Comparison of ENCODE assay signal across 8 mouse cellular contexts in genomic region chr3:87150056-87150688, GRCm38 (mm10). TPM values are rescaled to one million over a fixed set of nuclear protein-coding genes. Genes with fewer than 3 reads are reported as not detected.
DNase-seq lines count a peak whose midpoint lies in the region; ATAC-seq lines count a peak whose summit lies in the region.

No protein-coding gene starts in this region.

- H3K9ac ChIP-seq in kidney, embryonic 15.5 days = peak overlapping the region; percentile 19
- H3K9ac ChIP-seq in embryonic facial prominence, embryonic 11.5 days (replicated peaks; ENCODE audit: low read length) = peak overlapping the region; percentile 65
- H3K9ac ChIP-seq in intestine, embryonic 16.5 days (ENCODE audit: low read depth, low read length) = peak overlapping the region; percentile 63
- peak overlapping the region; percentile 42 for H3K9ac ChIP-seq in neural tube, embryonic 13.5 days

- DNase-seq in kidney, postnatal 10 days = no peak
- DNase-seq in embryonic facial prominence, embryonic 11.5 days (ENCODE audit: low spot score) = peak; percentile 54
- no peak for DNase-seq in spleen, adult 18-20 months
- no peak for DNase-seq in urinary bladder, postnatal 36 days (ENCODE audit: low spot score in 2 of 2)
- no peak for DNase-seq in right cerebral cortex, postnatal 14 days

- H3K4me2 ChIP-seq in kidney, embryonic 15.5 days = peak overlapping the region; percentile 31
- H3K4me2 ChIP-seq in embryonic facial prominence, embryonic 11.5 days (ENCODE audit: low read depth, low read length) = peak overlapping the region; percentile 27; the same call in 1 of the 2 replicates
- H3K4me2 ChIP-seq in intestine, embryonic 16.5 days (ENCODE audit: low read depth, low read length) = peak overlapping the region; percentile 19; the same call in 1 of the 2 replicates
- peak overlapping the region; percentile 39 for H3K4me2 ChIP-seq in neural tube, embryonic 13.5 days

- H3K27me3 ChIP-seq in kidney, embryonic 15.5 days = no peaks in the 10 kb centered on the region
- no peaks in the 10 kb centered on the region for H3K27me3 ChIP-seq in embryonic facial prominence, embryonic 11.5 days (ENCODE audit: control insufficient read depth, insufficient read depth, low read length)
- no peaks in the 10 kb centered on the region for H3K27me3 ChIP-seq in intestine, embryonic 16.5 days (replicated peaks; ENCODE audit: control insufficient read depth, insufficient read depth, low read length)
- no peaks in the 10 kb centered on the region for H3K27me3 ChIP-seq in neural tube, embryonic 13.5 days

- peak overlapping the region; percentile 98 for H3K27ac ChIP-seq in kidney, embryonic 15.5 days
- H3K27ac ChIP-seq in embryonic facial prominence, embryonic 11.5 days (replicated peaks; ENCODE audit: low read depth, low read length) = peak overlapping the region; percentile 98
- peak overlapping the region; percentile 99 for H3K27ac ChIP-seq in intestine, embryonic 16.5 days (ENCODE audit: low read length)
- peak overlapping the region; percentile 93 for H3K27ac ChIP-seq in neural tube, embryonic 13.5 days (replicated peaks)

- peaks cover 66% of the 10 kb centered on the region for H3K4me1 ChIP-seq in kidney, embryonic 15.5 days
- H3K4me1 ChIP-seq in embryonic facial prominence, embryonic 11.5 days (ENCODE audit: control insufficient read depth, insufficient read depth, low read length) = peaks cover 28% of the 10 kb centered on the region
- peaks cover 41% of the 10 kb centered on the region for H3K4me1 ChIP-seq in intestine, embryonic 16.5 days (ENCODE audit: control insufficient read depth, insufficient read depth, low read length)
- H3K4me1 ChIP-seq in neural tube, embryonic 13.5 days (replicated peaks) = peaks cover 67% of the 10 kb centered on the region

- WGBS in kidney, embryonic 15.5 days = 19% methylated on average over 8 of the region's 8 CpGs
- 4% methylated on average over 8 of the region's 8 CpGs for WGBS in embryonic facial prominence, embryonic 11.5 days
- WGBS in intestine, embryonic 16.5 days = 28% methylated on average over 8 of the region's 8 CpGs
- 6% methylated on average over 8 of the region's 8 CpGs for WGBS in neural tube, embryonic 13.5 days

- no peak overlapping the region for H3K4me3 ChIP-seq in kidney, embryonic 15.5 days (replicated peaks)
- no peak overlapping the region for H3K4me3 ChIP-seq in embryonic facial prominence, embryonic 11.5 days (ENCODE audit: low read depth, low read length)
- H3K4me3 ChIP-seq in intestine, embryonic 16.5 days (ENCODE audit: low read length) = no peak overlapping the region
- H3K4me3 ChIP-seq in neural tube, embryonic 13.5 days = no peak overlapping the region

- H3K36me3 ChIP-seq in kidney, embryonic 15.5 days = peaks cover 3% of the 10 kb centered on the region; the same call in 1 of the 2 replicates
- H3K36me3 ChIP-seq in embryonic facial prominence, embryonic 11.5 days (replicated peaks; ENCODE audit: control insufficient read depth, insufficient read depth, low read depth, low read length) = no peaks in the 10 kb centered on the region
- H3K36me3 ChIP-seq in intestine, embryonic 16.5 days (ENCODE audit: control insufficient read depth, insufficient read depth, low read length) = no peaks in the 10 kb centered on the region
- H3K36me3 ChIP-seq in neural tube, embryonic 13.5 days = no peaks in the 10 kb centered on the region

- ATAC-seq in kidney, embryonic 15.5 days (replicated peaks; ENCODE audit: low FRiP score) = 0 out of 2 replicates have a peak, but pooled peaks have one; percentile 13
- peak; percentile 42; the same call in 1 of the 2 replicates for ATAC-seq in embryonic facial prominence, embryonic 11.5 days (replicated peaks; ENCODE audit: insufficient number of reproducible peaks, low FRiP score, low TSS enrichment, low read depth)
- ATAC-seq in intestine, embryonic 16.5 days = 0 out of 2 replicates have a peak, but pooled peaks have one; percentile 21
- ATAC-seq in neural tube, embryonic 13.5 days (ENCODE audit: low read depth) = no peak

- H3K9me3 ChIP-seq in kidney, embryonic 15.5 days (replicated peaks) = no peaks in the 10 kb centered on the region
- H3K9me3 ChIP-seq in embryonic facial prominence, embryonic 11.5 days (replicated peaks; ENCODE audit: control insufficient read depth, low read length) = no peaks in the 10 kb centered on the region
- H3K9me3 ChIP-seq in intestine, embryonic 16.5 days (ENCODE audit: control insufficient read depth, low read length) = no peaks in the 10 kb centered on the region
- no peaks in the 10 kb centered on the region for H3K9me3 ChIP-seq in neural tube, embryonic 13.5 days

RNA-seq across cellular contexts. Expression of gene Kirrel, which starts 24.4 kb away (rescaled TPM):
- polyA plus RNA-seq in kidney, embryonic 15.5 days (2015; fragmentation: Nextera tagmentation; extraction: Ambion mirVana) = 17.2 and 18.5 TPM in 2 replicates
- 12.0 and 13.4 TPM in 2 replicates for polyA plus RNA-seq in embryonic facial prominence, embryonic 11.5 days (2014; fragmentation: Nextera tagmentation; extraction: Ambion mirVana)
- 7.3 and 8.3 TPM in 2 replicates for polyA plus RNA-seq in intestine, embryonic 16.5 days (2015; fragmentation: Nextera tagmentation; extraction: Ambion mirVana)
- polyA plus RNA-seq in neural tube, embryonic 13.5 days (2015; fragmentation: Nextera tagmentation; extraction: Ambion mirVana) = 9.8 and 10.4 TPM in 2 replicates
